Mouse (Mus musculus) adrenal gland, adult 8-10 months (tissue): Measurements from ENCODE around the gene Olfr802. TPM values are rescaled to one million over a fixed set of nuclear protein-coding genes. Genes with fewer than 3 reads are reported as not detected.

Experiments
- DNase-seq: peaks from one replicate; pipeline ENCODE4 v3.0.0; 2022
- microRNA-seq, 2 experiments: library from miRNA; unstranded; fragments of <30 nt; microRNA quantifications; one replicate each; pipeline ENCODE4 v1.2.0; 2022
- total RNA-seq, 4 experiments: library from RNA; stranded (reverse); gene quantifications; 2 replicates each; pipeline ENCODE4 v1.2.4; 2022

The Olfr802 gene
- not detected for total RNA-seq

DNA sequence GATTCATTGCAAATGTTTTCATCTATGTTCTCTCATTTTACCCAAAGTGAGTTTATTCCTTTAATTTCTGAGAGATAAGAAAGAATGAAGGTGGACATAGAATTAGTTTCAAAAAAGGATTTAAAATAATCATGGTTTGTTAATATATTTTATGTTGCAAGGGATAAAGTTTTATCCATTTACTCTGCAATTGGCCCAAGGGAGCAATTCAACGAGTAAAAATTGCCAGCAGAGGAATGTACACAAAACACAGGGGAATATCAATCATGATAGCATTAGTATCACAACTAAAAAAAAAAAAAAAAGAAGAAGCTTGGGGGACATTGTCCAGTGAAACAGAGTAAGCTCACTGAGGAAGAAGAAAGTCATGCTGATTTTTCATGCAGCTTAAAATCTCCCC, at the start of gene Olfr802:
Olfr802 (minus strand) TSS at position 101 of the 400 bp plus-strand sequence.
- DNase-seq, result no peak

DNA sequence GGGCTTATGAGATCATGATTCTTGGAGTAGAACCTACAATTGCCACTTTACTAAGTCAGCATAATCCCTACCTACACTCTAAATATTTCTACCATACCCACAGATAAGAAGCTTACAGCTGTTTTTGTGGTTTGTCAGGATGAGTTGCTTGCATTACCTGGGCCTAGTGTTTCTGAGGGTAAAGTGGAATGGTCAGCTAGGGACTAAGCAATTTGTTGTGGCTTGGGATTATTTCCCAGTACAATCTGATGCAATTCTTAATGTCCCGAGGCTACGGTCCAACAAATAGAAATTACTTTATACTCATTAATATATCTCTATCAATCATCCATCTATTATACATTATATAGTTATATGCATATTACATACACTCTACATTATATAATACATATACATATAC, 41.3 kb upstream of the Olfr802 start, which contains the start of gene Olfr805:
Olfr805 (minus strand) TSS at position 101 of the 400 bp plus-strand sequence.
- no peak for DNase-seq

DNA sequence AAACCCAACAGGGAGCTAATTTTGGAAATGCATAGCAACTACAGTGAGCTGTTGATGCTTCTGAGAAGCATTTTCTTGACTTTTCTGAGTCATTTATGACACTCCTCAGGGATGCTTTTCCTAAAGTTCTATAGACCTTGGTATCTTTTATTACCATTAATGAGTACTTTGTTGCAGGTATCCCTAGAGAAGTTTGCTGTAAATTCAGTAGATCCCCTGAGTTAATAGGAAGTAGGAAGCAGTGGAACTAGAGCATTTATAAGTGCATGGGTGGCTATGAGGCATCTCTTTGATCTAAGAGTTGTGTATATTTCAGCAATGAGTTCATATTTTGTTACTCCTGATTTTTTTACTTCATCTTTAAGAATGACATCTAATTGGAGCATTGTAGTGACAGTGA, 14.9 kb upstream of the Olfr802 start, which contains the start of gene Olfr804:
Olfr804 (plus strand) TSS at position 301 of the 400 bp plus-strand sequence.
- no peak for DNase-seq

DNA sequence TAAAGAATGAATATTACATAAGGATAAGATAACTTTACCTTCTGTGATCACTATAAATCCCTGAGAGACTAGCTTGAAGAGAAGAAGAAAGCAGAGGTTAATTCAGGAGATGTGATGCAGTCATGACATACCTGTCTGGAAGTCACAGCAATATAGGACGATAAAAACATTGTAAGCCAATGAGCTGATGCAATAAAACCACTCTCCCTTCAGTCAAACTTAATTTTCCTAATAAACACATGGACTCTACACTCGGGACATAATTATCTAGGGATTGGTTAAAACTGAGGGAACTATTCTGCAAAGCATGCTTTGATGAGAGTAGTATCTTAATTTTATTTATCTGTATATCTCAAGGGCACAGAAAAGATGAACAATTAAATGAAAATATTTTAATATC, 6.2 kb upstream of the Olfr802 start, which contains the start of gene Olfr803:
Olfr803 (minus strand) TSS at position 101 of the 400 bp plus-strand sequence.
- DNase-seq, result no peak

DNA sequence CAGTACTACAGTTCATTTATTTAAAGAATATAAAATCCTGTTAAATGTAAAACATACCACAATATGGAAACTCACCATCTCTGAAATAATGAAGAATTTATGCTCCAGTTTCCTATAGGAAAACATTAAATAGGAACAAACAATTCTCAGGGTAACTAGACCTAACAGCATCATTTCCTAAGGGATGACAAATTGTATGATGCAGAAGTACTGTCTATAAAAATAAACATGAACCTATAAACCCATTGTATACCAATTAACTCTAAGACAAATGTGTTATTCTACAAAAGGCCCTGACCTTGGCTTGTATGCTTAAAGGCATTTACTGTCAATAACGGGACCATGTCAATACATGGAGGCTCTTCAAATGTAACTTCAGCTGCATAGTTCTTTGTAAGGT, 14.2 kb downstream of the Olfr802 start, which contains the start of gene Olfr801:
Olfr801 (minus strand) TSS at position 101 of the 400 bp plus-strand sequence.
- DNase-seq, result no peak

DNA sequence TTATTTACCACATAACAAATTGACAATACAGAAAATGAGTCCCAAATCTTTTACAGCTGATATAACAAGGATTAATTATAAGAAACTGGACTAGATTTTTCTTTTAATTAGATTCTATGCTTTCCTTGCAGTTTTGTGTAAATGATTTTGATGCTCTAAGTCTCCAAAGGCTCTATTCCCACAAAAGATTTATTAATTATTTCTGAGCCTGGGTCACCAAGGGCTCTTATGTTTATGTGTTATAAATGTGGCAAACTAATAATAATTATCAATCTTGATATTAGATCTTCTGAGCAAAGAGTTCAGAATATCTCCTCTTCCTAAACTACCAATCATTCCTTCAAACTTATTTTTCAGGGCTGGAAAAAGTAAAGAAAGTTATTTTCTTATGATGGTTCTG, 30.6 kb downstream of the Olfr802 start, which contains the start of gene Olfr800:
Olfr800 (plus strand) TSS at position 301 of the 400 bp plus-strand sequence.
- no peak for DNase-seq

DNA sequence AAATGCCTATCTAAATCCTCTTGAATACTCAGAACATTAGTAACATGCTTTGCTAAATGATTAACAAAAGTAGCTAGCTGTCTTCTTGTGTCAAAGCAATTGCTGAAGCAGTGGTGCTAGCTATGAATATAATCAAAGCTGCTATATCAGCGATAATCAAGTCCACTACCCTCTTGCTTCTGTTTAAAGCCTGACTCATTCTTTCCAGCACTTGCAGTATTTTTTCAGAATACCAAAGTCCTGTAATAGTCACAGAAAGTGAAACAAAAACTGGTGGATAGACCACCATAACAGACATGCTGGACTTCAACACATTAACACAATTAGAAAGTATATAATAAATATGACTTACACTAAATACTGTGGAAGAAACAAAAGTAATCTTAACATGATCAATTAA, 36.2 kb downstream of the Olfr802 start:
- DNase-seq, result no peak

DNA sequence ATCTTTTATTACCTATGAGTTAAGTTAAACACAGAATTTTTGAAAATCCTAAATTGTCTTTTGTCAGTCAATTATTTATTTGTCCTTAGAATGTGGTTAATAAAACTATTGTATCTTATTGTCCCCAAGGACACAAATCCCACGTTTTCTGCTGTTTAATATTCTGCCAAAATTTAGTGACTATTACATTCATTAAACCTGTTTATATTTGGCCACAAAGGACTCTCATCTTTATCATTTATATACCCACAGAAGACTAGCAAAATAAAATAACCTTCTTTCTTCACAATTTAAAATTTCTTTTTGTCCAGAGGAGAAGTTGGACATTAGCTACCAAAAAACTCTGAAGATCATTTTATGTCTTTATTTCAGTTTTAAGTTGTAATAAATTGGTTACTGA, 50.8 kb downstream of the Olfr802 start, which contains the start of gene Olfr799:
Olfr799 (plus strand) TSS at position 301 of the 400 bp plus-strand sequence.
- DNase-seq, result no peak

DNA sequence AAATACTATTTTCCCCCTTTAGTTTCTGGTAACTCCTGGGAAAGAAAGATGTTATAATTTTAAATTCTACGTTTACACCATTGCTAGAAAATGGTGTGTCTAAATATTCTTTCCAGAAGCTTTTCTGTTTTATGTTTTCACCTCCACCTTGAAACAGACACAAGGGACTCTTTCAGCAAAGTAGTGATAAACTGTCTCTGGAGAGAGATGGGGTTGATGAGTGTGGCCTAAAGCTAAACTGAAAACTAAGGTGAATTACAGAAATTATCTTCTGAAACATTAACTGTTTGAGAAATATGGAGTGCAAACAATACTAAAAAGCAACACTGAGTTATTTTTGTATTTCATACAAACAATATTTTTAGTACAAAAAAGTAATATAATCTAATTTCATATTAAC, 60.1 kb downstream of the Olfr802 start, which contains the start of gene Olfr798:
Olfr798 (minus strand) TSS at position 101 of the 400 bp plus-strand sequence.
- DNase-seq, result no peak

Small RNA genes within 50 kb of the gene (microRNA-seq; reads per million reads assigned to microRNA genes)
- 0 reads per million in 2 experiments for gene Gm24485

Other genes with a start within 250 kb of the Olfr802 start
- not detected for gene Olfr787, start 226.3 kb downstream of the Olfr802 start, total RNA-seq
- not detected for gene Olfr788, start 217.2 kb downstream of the Olfr802 start, total RNA-seq
- gene Olfr789, start 203.4 kb downstream of the Olfr802 start, total RNA-seq, result not detected
- not detected for gene Olfr790, start 189.7 kb downstream of the Olfr802 start, total RNA-seq
- not detected for gene Olfr791, start 166.4 kb downstream of the Olfr802 start, total RNA-seq
- gene Olfr792, start 149.0 kb downstream of the Olfr802 start, total RNA-seq, result not detected
- not detected for gene Olfr794, start 120.5 kb downstream of the Olfr802 start, total RNA-seq
- not detected for gene Olfr796, start 75.6 kb downstream of the Olfr802 start, total RNA-seq
- not detected for gene Olfr798, start 60.2 kb downstream of the Olfr802 start, total RNA-seq
- not detected for gene Olfr799, start 50.7 kb downstream of the Olfr802 start, total RNA-seq
- gene Olfr800, start 30.5 kb downstream of the Olfr802 start, total RNA-seq, result not detected
- not detected for gene Olfr801, start 14.3 kb downstream of the Olfr802 start, total RNA-seq
- not detected for gene Olfr803, start 6.1 kb upstream of the Olfr802 start, total RNA-seq
- not detected for gene Olfr804, start 15.0 kb upstream of the Olfr802 start, total RNA-seq
- gene Olfr805, start 41.2 kb upstream of the Olfr802 start, total RNA-seq, result not detected
- gene Olfr806, start 53.8 kb upstream of the Olfr802 start, total RNA-seq, result not detected
- not detected for gene Olfr807, start 69.6 kb upstream of the Olfr802 start, total RNA-seq
- not detected for gene Olfr808, start 77.3 kb upstream of the Olfr802 start, total RNA-seq
- gene Olfr809, start 86.5 kb upstream of the Olfr802 start, total RNA-seq, result not detected
- gene Olfr810, start 106.7 kb upstream of the Olfr802 start, total RNA-seq, result not detected
- gene Olfr811, start 116.2 kb upstream of the Olfr802 start, total RNA-seq, result not detected
- gene Olfr812, start 157.9 kb upstream of the Olfr802 start, total RNA-seq, result not detected
- not detected for gene Olfr813, start 167.2 kb upstream of the Olfr802 start, total RNA-seq
- gene Olfr814, start 191.7 kb upstream of the Olfr802 start, total RNA-seq, result not detected
- gene Olfr815, start 217.7 kb upstream of the Olfr802 start, total RNA-seq, result under 1 TPM in 1 of 4 experiments, not detected in 3; 0.32 TPM
- not detected for gene Olfr816, start 227.4 kb upstream of the Olfr802 start, total RNA-seq